Mouse (Mus musculus) adrenal gland, postnatal 14 days (tissue): ENCODE results near the gene Krtap4-9. TPM values are rescaled to one million over a fixed set of nuclear protein-coding genes. Genes with fewer than 3 reads are reported as not detected.
"Not testable (repeated sequence)": the region's sequence is repeated elsewhere in the genome, so short reads cannot be mapped to it uniquely, and the experiment has no call there.

Experiments used
- DNase-seq: peaks from one replicate; pipeline ENCODE4 v3.0.0; 2021; ENCODE audit warnings: mixed read lengths
- long read RNA-seq, 2 experiments: library from polyadenylated mRNA; stranded (forward); transcript quantifications; one replicate each; pipeline ENCODE4 v2.0.0; 2021
- total RNA-seq: library from RNA; stranded (reverse); gene quantifications from 2 replicates; pipeline ENCODE4 v1.2.3, GENCODE M21; 2021

Krtap4-9 gene
- not detected in 2 replicates for total RNA-seq
- long read RNA-seq, experiment 1, result 0 reads
- long read RNA-seq, experiment 2, result 0 reads

DNA sequence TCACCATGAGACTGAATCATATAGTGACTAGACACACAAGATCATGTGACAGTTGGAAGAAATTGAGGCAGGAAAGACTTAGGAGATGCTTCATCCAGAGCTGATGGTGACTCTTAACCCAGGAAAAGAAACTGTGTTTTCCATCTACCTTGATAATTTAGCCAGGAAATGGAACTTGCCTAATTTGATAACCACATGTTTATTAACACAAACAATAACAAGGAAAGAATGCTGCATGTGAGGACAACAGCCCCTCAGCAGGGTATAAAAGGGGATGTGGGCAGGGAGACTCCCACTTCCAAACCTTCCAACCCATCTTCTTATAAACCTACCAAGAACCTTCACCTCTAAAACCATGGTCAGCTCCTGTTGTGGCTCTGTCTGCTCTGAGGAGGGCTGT lies at the start of gene Krtap4-9:
TSS of gene Krtap4-9 (plus strand) at position 301 of the 400 bp plus-strand sequence.
- DNase-seq, result not testable (repeated sequence)

DNA sequence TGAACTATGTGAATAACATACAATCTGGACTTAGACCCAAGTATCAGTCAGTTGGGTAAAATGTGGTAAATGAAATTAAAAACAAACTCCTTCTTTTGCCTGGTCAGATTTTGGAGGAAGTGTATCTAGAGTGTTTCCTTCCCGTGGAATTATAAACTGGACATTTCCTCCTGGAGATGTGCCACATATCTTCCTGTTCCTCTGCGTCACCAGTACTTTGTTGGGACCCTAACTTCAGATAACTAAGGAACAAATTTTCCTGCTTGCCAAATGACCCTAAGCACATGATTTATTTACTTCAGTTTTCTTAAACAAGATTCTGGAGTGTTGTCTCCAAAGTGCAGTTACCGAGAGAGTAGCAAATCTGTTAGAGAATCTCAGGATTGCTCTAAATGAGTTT lies 41.0 kb upstream of the Krtap4-9 start:
- no peak for DNase-seq

DNA sequence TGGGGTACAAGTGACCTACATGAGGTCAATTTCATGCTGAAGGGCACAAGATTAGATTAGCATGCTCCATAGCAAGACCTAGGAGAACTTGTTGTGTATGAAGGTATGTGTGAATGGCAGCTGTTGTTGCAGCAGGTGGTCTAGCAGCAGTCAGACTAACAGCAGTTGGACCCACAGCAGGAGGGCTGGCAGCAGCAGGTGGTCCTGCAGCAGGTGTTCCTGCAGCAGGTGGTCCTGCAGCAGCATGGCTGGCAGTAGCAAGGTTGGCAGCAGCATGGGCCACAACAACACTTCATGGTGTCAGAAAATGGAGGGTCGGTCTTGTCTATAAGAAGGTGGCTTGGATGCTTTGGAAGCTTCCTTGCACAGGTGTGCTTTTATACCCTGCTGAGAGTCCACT lies 26.1 kb upstream of the Krtap4-9 start:
- DNase-seq, result no peak

DNA sequence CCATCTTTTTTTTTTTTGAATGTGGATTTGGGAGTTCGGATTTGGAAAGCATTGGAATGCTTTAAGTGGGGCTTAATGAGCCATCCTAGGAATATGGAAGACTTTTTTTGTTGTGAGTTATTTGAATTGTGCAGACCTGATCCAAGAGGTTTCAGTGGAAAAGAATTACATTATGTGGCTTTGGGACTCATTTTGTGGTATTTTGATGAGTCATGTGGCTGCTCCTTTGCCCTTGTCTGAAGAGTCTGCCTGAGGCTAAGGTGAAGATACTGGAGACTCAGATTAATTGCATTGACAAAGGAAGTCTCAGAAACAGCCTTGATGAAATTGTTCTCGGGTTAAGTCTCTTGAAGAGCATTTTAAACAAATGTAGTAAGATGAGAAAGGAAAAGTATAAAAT lies 16.6 kb upstream of the Krtap4-9 start:
- no peak for DNase-seq

DNA sequence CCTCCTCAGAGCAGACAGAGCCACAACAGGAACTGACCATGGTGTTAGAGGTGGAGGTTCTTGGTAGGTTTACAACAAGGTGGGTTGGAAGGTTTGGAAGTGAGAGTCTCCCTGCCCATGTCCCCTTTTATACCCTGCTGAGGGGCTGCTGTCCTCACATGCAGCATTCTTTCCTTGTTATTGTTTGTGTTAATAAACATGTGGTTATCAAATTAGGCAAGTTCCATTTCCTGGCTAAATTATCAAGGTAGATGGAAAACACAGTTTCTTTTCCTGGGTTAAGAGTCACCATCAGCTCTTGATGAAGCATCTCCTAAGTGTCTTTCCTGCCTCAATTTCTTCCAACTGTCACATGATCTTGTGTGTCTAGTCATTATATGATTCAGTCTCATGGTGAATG lies 12.2 kb upstream of the Krtap4-9 start, which contains the start of gene Gm11595:
TSS of gene Gm11595 (minus strand) at position 101 of the 400 bp plus-strand sequence.
- not testable (repeated sequence) for DNase-seq

DNA sequence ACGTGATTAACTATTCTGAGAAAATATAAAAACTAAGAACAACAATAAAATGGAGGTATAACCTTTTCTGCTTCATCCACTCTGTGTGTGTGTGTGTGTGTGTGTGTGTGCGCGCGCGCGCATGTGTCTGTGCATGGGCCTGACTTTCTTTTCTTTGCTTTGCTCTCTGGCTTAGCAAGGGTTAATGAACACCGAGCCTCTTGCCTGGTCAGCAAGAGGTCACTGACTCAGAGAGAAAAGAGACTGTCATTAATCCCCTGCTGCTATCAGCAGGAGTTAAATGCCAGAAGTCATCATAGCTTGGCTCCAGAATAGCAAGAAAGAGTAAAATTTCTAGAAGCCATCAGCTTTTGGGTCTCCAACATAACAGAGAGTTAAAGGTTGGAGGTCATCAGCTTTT lies 6.6 kb upstream of the Krtap4-9 start:
- DNase-seq, result no peak

DNA sequence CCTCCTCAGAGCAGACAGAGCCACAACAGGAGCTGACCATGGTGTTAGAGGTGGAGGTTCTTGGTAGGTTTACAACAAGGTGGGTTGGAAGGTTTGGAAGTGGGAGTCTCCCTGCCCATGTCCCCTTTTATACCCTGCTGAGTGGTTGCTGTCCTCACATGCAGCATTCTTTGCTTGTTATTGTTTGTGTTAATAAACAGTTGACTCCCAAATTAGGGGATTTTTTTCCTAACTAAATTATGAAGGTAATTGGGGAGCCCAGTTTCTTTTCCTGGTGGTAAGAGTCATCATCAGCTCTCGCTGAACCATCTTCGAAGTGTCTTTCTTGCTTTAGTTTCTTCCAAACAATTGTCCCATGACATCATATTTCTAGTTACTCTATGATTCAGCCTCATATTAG lies 4.4 kb upstream of the Krtap4-9 start, which contains the start of gene Krtap4-8:
TSS of gene Krtap4-8 (minus strand) at position 101 of the 400 bp plus-strand sequence.
- no peak for DNase-seq

DNA sequence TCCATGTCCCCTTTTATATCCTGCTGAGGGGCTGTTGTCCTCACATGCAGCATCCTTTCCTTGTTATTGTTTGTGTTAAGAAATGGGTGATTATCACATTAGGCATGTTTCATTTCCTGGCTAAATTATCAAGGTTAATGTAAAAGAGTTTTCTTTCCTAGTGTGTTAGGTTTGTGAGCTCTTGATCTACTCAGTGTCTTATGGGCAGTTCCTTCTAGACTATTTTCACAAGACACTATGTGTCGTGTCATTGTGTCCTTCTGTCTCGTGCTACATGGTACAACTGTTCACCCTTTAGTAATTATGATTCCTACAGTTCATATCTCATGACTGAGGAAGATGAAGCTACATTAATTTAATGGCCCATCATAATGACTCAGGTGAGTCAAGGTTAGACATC lies 8.4 kb downstream of the Krtap4-9 start, which contains the start of gene Gm11596:
TSS of gene Gm11596 (minus strand) at position 101 of the 400 bp plus-strand sequence.
- no peak for DNase-seq

DNA sequence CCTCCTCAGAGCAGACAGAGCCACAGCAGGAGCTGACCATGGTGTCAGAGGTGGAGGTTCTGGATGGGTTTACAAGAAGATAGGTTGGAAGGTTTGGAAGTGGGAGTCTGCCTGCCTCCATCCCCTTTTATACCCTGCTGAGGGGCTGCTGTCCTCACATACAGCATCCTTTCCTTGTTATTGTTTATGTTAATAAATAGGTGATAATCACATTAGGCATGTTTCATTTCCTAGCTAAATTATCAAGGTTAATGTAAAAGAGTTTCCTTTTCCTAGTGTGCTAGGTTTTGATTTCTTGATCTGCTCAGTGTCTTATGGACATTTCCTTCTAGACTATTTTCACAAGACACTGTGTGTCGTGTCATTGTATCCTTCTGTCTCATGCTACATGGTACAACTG lies 13.8 kb downstream of the Krtap4-9 start, which contains the start of gene Gm11569:
TSS of gene Gm11569 (minus strand) at position 101 of the 400 bp plus-strand sequence.
- DNase-seq, result not testable (repeated sequence)

DNA sequence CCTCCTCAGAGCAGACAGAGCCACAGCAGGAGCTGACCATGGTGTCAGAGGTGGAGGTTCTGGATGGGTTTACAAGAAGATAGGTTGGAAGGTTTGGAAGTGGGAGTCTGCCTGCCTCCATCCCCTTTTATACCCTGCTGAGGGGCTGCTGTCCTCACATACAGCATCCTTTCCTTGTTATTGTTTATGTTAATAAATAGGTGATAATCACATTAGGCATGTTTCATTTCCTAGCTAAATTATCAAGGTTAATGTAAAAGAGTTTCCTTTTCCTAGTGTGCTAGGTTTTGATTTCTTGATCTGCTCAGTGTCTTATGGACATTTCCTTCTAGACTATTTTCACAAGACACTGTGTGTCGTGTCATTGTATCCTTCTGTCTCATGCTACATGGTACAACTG lies 19.3 kb downstream of the Krtap4-9 start, which contains the start of gene Gm11554:
TSS of gene Gm11554 (minus strand) at position 101 of the 400 bp plus-strand sequence.
- DNase-seq, result not testable (repeated sequence)

DNA sequence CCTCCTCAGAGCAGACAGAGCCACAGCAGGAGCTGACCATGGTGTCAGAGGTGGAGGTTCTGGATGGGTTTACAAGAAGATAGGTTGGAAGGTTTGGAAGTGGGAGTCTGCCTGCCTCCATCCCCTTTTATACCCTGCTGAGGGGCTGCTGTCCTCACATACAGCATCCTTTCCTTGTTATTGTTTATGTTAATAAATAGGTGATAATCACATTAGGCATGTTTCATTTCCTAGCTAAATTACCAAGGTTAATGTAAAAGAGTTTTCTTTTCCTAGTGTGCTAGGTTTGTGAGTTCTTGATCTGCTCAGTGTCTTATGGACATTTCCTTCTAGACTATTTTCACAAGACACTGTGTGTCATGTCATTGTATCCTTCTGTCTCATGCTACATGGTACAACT lies 24.8 kb downstream of the Krtap4-9 start, which contains the start of gene Krtap4-13:
TSS of gene Krtap4-13 (minus strand) at position 101 of the 400 bp plus-strand sequence.
- DNase-seq, result not testable (repeated sequence)

DNA sequence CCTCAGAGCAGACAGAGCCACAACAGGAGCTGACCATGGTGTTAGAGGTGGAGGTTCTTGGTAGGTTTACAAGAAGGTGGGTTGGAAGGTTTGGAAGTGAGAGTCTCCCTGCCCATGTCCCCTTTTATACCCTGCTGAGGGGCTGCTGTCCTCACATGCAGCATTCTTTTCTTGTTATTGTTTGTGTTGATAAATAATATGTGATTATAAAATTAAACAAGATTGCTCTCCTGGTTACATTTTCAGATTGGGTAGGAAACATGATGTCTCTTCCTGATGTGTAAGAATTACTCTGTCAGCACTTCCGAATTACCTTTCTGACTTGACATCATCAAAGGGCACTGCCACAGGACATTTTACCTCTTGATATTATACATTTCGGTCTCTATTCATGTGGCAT lies 30.6 kb downstream of the Krtap4-9 start, which contains the start of gene Gm11564:
TSS of gene Gm11564 (minus strand) at position 101 of the 400 bp plus-strand sequence.
- not testable (repeated sequence) for DNase-seq

Other genes starting within 250 kb of the Krtap4-9 start
- not detected in 2 replicates for gene Krt40, start 242.0 kb upstream of the Krtap4-9 start, total RNA-seq
- gene Krtap3-3, start 234.3 kb upstream of the Krtap4-9 start, total RNA-seq, result not detected in 2 replicates
- not detected in 2 replicates for gene Krtap3-2, start 228.3 kb upstream of the Krtap4-9 start, total RNA-seq
- not detected in 2 replicates for gene Gm11939, start 225.7 kb upstream of the Krtap4-9 start, total RNA-seq
- gene Krtap3-1, start 218.6 kb upstream of the Krtap4-9 start, total RNA-seq, result not detected in 2 replicates
- gene Krtap1-5, start 204.2 kb upstream of the Krtap4-9 start, total RNA-seq, result not detected in 2 replicates
- not detected in 2 replicates for gene Krtap1-4, start 201.5 kb upstream of the Krtap4-9 start, total RNA-seq
- not detected in 2 replicates for gene Krtap1-3, start 193.9 kb upstream of the Krtap4-9 start, total RNA-seq
- gene Krtap9-3, start 187.1 kb upstream of the Krtap4-9 start, total RNA-seq, result not detected in 2 replicates
- gene Gm11938, start 181.9 kb upstream of the Krtap4-9 start, total RNA-seq, result not detected in 2 replicates
- not detected in 2 replicates for gene Gm11937, start 175.0 kb upstream of the Krtap4-9 start, total RNA-seq
- not detected in 2 replicates for gene Krtap2-4, start 170.4 kb upstream of the Krtap4-9 start, total RNA-seq
- not detected in 2 replicates for gene Gm11562, start 164.8 kb upstream of the Krtap4-9 start, total RNA-seq
- not detected in 2 replicates for gene Krtap4-1, start 157.0 kb upstream of the Krtap4-9 start, total RNA-seq
- not detected in 2 replicates for gene Krtap4-2, start 150.1 kb upstream of the Krtap4-9 start, total RNA-seq
- gene Krtap4-7, start 141.1 kb upstream of the Krtap4-9 start, total RNA-seq, result not detected in 2 replicates
- gene Gm11555, start 135.0 kb upstream of the Krtap4-9 start, total RNA-seq, result not detected in 2 replicates
- gene Gm11563, start 126.2 kb upstream of the Krtap4-9 start, total RNA-seq, result not detected in 2 replicates
- gene Krtap4-6, start 119.2 kb upstream of the Krtap4-9 start, total RNA-seq, result not detected in 2 replicates
- not detected in 2 replicates for gene Gm14190, start 94.5 kb upstream of the Krtap4-9 start, total RNA-seq
- not detected in 2 replicates for gene Gm14180, start 50.9 kb upstream of the Krtap4-9 start, total RNA-seq
- not detected in 2 replicates for gene Gm11595, start 12.3 kb upstream of the Krtap4-9 start, total RNA-seq
- gene Krtap4-8, start 4.5 kb upstream of the Krtap4-9 start, total RNA-seq, result not detected in 2 replicates
- not detected in 2 replicates for gene Gm11596, start 8.3 kb downstream of the Krtap4-9 start, total RNA-seq
- gene Gm11569, start 13.7 kb downstream of the Krtap4-9 start, total RNA-seq, result not detected in 2 replicates
- gene Gm11554, start 19.2 kb downstream of the Krtap4-9 start, total RNA-seq, result not detected in 2 replicates
- not detected in 2 replicates for gene Krtap4-13, start 24.7 kb downstream of the Krtap4-9 start, total RNA-seq
- gene Gm11564, start 30.5 kb downstream of the Krtap4-9 start, total RNA-seq, result not detected in 2 replicates
- not detected in 2 replicates for gene 2300003K06Rik, start 52.9 kb downstream of the Krtap4-9 start, total RNA-seq
- not detected in 2 replicates for gene Krtap4-16, start 66.4 kb downstream of the Krtap4-9 start, total RNA-seq
- gene Gm11568, start 72.7 kb downstream of the Krtap4-9 start, total RNA-seq, result not detected in 2 replicates
- gene Gm11559, start 79.3 kb downstream of the Krtap4-9 start, total RNA-seq, result not detected in 2 replicates
- gene Krtap9-1, start 88.2 kb downstream of the Krtap4-9 start, total RNA-seq, result not detected in 2 replicates
- not detected in 2 replicates for gene Gm11567, start 94.0 kb downstream of the Krtap4-9 start, total RNA-seq
- not detected in 2 replicates for gene Krtap31-1, start 122.7 kb downstream of the Krtap4-9 start, total RNA-seq
- not detected in 2 replicates for gene Gm11565, start 129.6 kb downstream of the Krtap4-9 start, total RNA-seq
- not detected in 2 replicates for gene Krtap31-2, start 151.1 kb downstream of the Krtap4-9 start, total RNA-seq
- not detected in 2 replicates for gene Krtap9-5, start 163.3 kb downstream of the Krtap4-9 start, total RNA-seq
- not detected in 2 replicates for gene Krtap29-1, start 193.9 kb downstream of the Krtap4-9 start, total RNA-seq
- gene Krtap16-1, start 201.4 kb downstream of the Krtap4-9 start, total RNA-seq, result not detected in 2 replicates
- gene Krtap17-1, start 208.8 kb downstream of the Krtap4-9 start, total RNA-seq, result not detected in 2 replicates
- not detected in 2 replicates for gene Krt33a, start 231.0 kb downstream of the Krtap4-9 start, total RNA-seq
- not detected in 2 replicates for gene Krt33b, start 244.7 kb downstream of the Krtap4-9 start, total RNA-seq